Mouse (Mus musculus): ENCODE results near the gene Thbd. TPM values are rescaled to one million over a fixed set of nuclear protein-coding genes. Genes with fewer than 3 reads are reported as not detected.

Thbd gene
- 6.8 and 7.8 TPM in 2 replicates for polyA plus RNA-seq (2016; fragmentation: Nextera tagmentation; extraction: Ambion mirVana)

DNA sequence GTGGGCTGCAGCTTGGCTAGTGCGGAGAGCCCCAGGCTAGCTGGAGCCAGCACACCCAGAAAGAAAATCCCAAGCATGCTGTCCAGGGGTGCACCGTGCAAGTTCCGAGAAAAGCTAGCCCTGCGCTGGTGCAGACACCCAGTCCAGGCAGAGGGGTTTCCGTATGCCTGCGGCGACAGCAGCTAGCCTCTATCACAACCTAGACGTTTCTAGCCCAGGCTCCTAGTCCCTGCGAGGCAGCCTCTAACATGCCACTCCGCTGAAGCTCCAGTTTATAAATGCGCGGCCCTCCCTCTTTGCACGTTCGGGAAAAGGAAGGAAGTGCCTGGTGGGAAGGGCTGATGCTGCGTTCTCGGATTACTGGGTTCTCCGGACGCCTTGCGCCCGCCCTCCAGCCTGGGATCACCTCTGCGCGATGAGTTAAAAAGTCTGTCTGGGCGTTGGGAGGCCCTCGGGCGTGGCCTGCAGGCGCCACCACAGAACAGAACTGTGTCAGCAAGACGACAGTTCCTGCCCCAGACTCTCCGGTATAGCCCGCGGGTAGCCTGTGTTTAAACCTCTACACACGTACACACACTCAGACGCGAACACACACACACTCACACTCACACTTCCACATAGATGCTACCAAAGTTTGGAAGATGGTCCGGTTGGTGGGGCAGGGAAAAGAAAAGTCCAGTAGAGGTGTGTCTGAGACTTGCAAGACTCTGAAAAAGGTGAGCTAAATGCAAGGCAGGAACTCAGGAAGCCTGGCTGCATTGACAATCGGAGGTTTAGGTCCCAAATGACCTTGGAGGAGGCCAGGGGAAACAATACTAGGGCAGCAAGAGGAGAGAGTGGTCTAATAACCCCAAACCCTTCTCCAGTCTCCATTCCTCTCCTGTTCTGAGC, at the start of gene Thbd:
Thbd (minus strand) TSS at position 319 of the 891 bp plus-strand sequence.
- Histone ChIP-seq H3K36me3 (no peaks in the 10 kb centered on the region), H3K4me3 (peak within 1 kb of the TSS; percentile 50), H3K9me3 (no peaks in the 10 kb centered on the region), H3K27me3 (ENCODE audit: insufficient read depth, poor library complexity, severe bottlenecking) (peaks cover 53% of the 10 kb centered on the region), H3K4me1 (replicated peaks) (peaks cover 36% of the 10 kb centered on the region), H3K27ac (peak within 1 kb of the TSS; percentile 62)
- WGBS, result 2% methylated on average over 35 of the region's 35 CpGs
- DNase-seq (ENCODE audit: low spot score), result peak; percentile 64

DNA sequence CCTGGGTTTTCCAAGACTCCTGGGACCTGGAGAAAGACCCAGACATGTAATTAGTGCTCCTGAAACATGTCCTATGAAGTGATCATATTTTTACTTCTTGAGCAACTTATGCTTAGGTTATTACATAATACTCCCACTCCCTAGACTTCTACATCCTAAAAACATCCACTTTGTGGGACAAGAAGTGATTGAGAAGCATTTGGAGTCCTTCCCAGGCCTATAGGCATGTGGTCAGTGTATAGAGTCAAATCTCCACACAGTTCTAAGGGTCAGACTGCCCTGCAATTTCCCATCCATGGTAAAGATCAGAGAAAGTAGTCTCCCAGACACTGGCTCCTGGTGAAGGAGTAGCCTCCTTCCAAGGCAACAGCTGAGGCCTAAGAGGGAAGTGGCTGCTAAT, 47.4 kb upstream of the Thbd start:
- DNase-seq (ENCODE audit: low spot score), result no peak
- Histone ChIP-seq H3K36me3 (no peaks in the 10 kb centered on the region), H3K27me3 (ENCODE audit: insufficient read depth, poor library complexity, severe bottlenecking) (no peaks in the 10 kb centered on the region), H3K9me3 (no peaks in the 10 kb centered on the region), H3K4me1 (replicated peaks) (no peaks in the 10 kb centered on the region), H3K27ac (no peak overlapping the region), H3K4me3 (no peak overlapping the region)

- H3K27me3 ChIP-seq (ENCODE audit: insufficient read depth, poor library complexity, severe bottlenecking), result no peaks in the 10 kb centered on the region
- WGBS, result 81% methylated on average over 4 of the region's 4 CpGs
- H3K4me1 ChIP-seq (replicated peaks), result no peaks in the 10 kb centered on the region
- no peak overlapping the region for H3K27ac ChIP-seq
- H3K9me3 ChIP-seq, result no peaks in the 10 kb centered on the region
- no peak overlapping the region for H3K4me3 ChIP-seq
- no peaks in the 10 kb centered on the region for H3K36me3 ChIP-seq
- DNase-seq (ENCODE audit: low spot score), result no peak
Observed at GRCm38 (mm10) chr2:148454014-148454542, 46.1 kb upstream of the Thbd start.

GRCm38 (mm10) chr2:148453061-148453460, 45.1 kb upstream of the Thbd start:
- Histone ChIP-seq H3K4me3 (no peak overlapping the region), H3K9me3 (no peaks in the 10 kb centered on the region), H3K27ac (no peak overlapping the region), H3K36me3 (no peaks in the 10 kb centered on the region), H3K27me3 (ENCODE audit: insufficient read depth, poor library complexity, severe bottlenecking) (no peaks in the 10 kb centered on the region), H3K4me1 (replicated peaks) (no peaks in the 10 kb centered on the region)
- DNase-seq (ENCODE audit: low spot score), result no peak
- 92% methylated on average over 3 of the region's 3 CpGs for WGBS

DNA sequence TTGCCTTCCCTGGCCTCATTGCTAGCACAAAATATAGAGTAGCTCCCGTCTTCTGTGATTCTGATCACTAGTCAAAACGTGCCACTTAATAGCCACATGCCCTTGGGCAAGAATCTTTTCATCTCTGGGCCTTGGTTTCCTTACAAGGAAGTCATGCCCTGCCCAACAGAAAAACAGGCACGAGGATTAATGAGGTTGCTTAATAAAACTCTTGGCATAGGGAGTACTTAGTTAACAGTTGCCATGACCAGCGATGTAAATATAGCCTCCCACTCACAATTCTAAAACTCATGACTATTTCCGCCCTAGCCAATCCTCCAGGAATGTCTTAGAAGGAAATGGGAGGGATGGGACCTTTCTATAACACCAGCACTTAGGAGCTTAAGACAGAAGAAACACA, 43.5 kb upstream of the Thbd start:
- H3K4me1 ChIP-seq (replicated peaks), result peaks cover 3% of the 10 kb centered on the region; the same call in 1 of the 2 replicates
- no peak for DNase-seq (ENCODE audit: low spot score)
- H3K36me3 ChIP-seq, result no peaks in the 10 kb centered on the region
- no peaks in the 10 kb centered on the region for H3K9me3 ChIP-seq
- H3K4me3 ChIP-seq, result no peak overlapping the region
- no peaks in the 10 kb centered on the region for H3K27me3 ChIP-seq (ENCODE audit: insufficient read depth, poor library complexity, severe bottlenecking)
- H3K27ac ChIP-seq, result no peak overlapping the region
- 83% methylated on average over 5 of the region's 5 CpGs for WGBS

GRCm38 (mm10) chr2:148450616-148451015, 42.6 kb upstream of the Thbd start:
- H3K4me1 ChIP-seq (replicated peaks), result peaks cover 7% of the 10 kb centered on the region; the same call in 1 of the 2 replicates
- no peaks in the 10 kb centered on the region for H3K36me3 ChIP-seq
- H3K27me3 ChIP-seq (ENCODE audit: insufficient read depth, poor library complexity, severe bottlenecking), result no peaks in the 10 kb centered on the region
- no peaks in the 10 kb centered on the region for H3K9me3 ChIP-seq
- WGBS, result 84% methylated on average over 5 of the region's 5 CpGs
- no peak overlapping the region for H3K4me3 ChIP-seq
- no peak for DNase-seq (ENCODE audit: low spot score)
- no peak overlapping the region for H3K27ac ChIP-seq

DNA sequence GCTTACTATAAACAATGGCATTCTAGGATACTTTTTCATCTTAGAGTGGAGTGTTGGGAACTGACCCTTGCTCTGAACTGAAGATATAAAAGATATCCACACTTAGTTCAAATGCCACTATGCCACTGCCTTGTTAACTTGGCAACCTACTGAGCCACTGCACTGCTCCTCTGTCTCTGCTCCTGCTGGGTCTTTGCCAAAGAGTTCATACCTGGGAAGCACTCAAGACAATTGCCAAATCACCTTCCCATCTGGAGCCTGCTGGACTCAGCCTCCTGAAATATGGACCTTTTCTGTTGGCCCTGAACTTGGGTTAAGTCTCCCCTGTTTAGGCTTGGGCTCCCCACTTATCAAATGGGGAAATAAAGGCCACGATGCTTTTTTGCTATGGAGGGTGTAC, 41.7 kb upstream of the Thbd start:
- DNase-seq (ENCODE audit: low spot score), result no peak
- Histone ChIP-seq H3K4me3 (no peak overlapping the region), H3K9me3 (no peaks in the 10 kb centered on the region), H3K27me3 (ENCODE audit: insufficient read depth, poor library complexity, severe bottlenecking) (no peaks in the 10 kb centered on the region), H3K27ac (no peak overlapping the region), H3K4me1 (replicated peaks) (peaks cover 7% of the 10 kb centered on the region; the same call in 1 of the 2 replicates), H3K36me3 (no peaks in the 10 kb centered on the region)
- 93% methylated on average over 1 of the region's 1 CpGs for WGBS

- peak; percentile 6 for DNase-seq (ENCODE audit: low spot score)
- H3K4me1 ChIP-seq (replicated peaks), result peaks cover 13% of the 10 kb centered on the region
- H3K36me3 ChIP-seq, result no peaks in the 10 kb centered on the region
- H3K9me3 ChIP-seq, result no peaks in the 10 kb centered on the region
- H3K27me3 ChIP-seq (ENCODE audit: insufficient read depth, poor library complexity, severe bottlenecking), result no peaks in the 10 kb centered on the region
- WGBS, result 74% methylated on average over 3 of the region's 3 CpGs
- H3K27ac ChIP-seq, result no peak overlapping the region
- H3K4me3 ChIP-seq, result no peak overlapping the region
Observed at GRCm38 (mm10) chr2:148446446-148446845, 38.5 kb upstream of the Thbd start.

- peaks cover 13% of the 10 kb centered on the region for H3K4me1 ChIP-seq (replicated peaks)
- no peaks in the 10 kb centered on the region for H3K27me3 ChIP-seq (ENCODE audit: insufficient read depth, poor library complexity, severe bottlenecking)
- no peak overlapping the region for H3K4me3 ChIP-seq
- DNase-seq (ENCODE audit: low spot score), result no peak
- WGBS, result 91% methylated on average over 1 of the region's 1 CpGs
- H3K27ac ChIP-seq, result no peak overlapping the region
- no peaks in the 10 kb centered on the region for H3K36me3 ChIP-seq
- H3K9me3 ChIP-seq, result no peaks in the 10 kb centered on the region
Observed at GRCm38 (mm10) chr2:148445616-148446015, 37.6 kb upstream of the Thbd start.

GRCm38 (mm10) chr2:148444472-148444871, 36.5 kb upstream of the Thbd start:
- no peaks in the 10 kb centered on the region for H3K27me3 ChIP-seq (ENCODE audit: insufficient read depth, poor library complexity, severe bottlenecking)
- DNase-seq (ENCODE audit: low spot score), result no peak
- H3K4me3 ChIP-seq, result no peak overlapping the region
- 75% methylated on average over 1 of the region's 1 CpGs for WGBS
- H3K27ac ChIP-seq, result no peak overlapping the region
- H3K9me3 ChIP-seq, result no peaks in the 10 kb centered on the region
- peaks cover 13% of the 10 kb centered on the region for H3K4me1 ChIP-seq (replicated peaks)
- no peaks in the 10 kb centered on the region for H3K36me3 ChIP-seq

GRCm38 (mm10) chr2:148443249-148443958, 35.4 kb upstream of the Thbd start, which contains the start of gene Cd93:
Gene Cd93 (minus strand): TSS chr2:148443563.
- no peaks in the 10 kb centered on the region for H3K27me3 ChIP-seq (ENCODE audit: insufficient read depth, poor library complexity, severe bottlenecking)
- peak within 1 kb of the TSS; percentile 20 for H3K4me3 ChIP-seq
- peak; percentile 13 for DNase-seq (ENCODE audit: low spot score)
- H3K4me1 ChIP-seq (replicated peaks), result peaks cover 13% of the 10 kb centered on the region
- H3K36me3 ChIP-seq, result no peaks in the 10 kb centered on the region
- 54% methylated on average over 13 of the region's 13 CpGs for WGBS
- peak within 1 kb of the TSS; percentile 57 for H3K27ac ChIP-seq
- no peaks in the 10 kb centered on the region for H3K9me3 ChIP-seq

DNA sequence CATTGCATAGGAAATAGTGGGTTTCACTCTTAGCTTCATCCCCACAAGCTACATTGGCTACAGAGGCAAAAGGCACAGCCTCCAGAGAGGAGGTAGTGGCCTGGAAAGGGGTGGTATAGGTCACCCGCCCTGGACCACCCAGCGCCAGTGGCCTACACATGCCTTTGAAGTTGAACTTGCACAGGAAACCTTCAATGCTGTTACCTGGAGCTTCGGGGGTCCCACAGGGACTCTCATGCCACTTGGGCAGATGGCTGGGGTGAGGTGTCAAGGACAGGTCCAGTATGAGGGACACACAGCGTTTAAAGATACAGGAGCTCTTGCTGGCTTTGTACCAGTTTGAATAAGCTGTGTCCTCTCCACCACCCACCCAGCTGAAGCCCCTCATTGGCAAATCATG, 34.7 kb upstream of the Thbd start:
- DNase-seq (ENCODE audit: low spot score), result no peak
- H3K27me3 ChIP-seq (ENCODE audit: insufficient read depth, poor library complexity, severe bottlenecking), result no peaks in the 10 kb centered on the region
- no peaks in the 10 kb centered on the region for H3K9me3 ChIP-seq
- H3K36me3 ChIP-seq, result no peaks in the 10 kb centered on the region
- peaks cover 13% of the 10 kb centered on the region for H3K4me1 ChIP-seq (replicated peaks)
- H3K4me3 ChIP-seq, result peak overlapping the region; percentile 20
- 89% methylated on average over 4 of the region's 4 CpGs for WGBS
- H3K27ac ChIP-seq, result peak overlapping the region; percentile 57

DNA sequence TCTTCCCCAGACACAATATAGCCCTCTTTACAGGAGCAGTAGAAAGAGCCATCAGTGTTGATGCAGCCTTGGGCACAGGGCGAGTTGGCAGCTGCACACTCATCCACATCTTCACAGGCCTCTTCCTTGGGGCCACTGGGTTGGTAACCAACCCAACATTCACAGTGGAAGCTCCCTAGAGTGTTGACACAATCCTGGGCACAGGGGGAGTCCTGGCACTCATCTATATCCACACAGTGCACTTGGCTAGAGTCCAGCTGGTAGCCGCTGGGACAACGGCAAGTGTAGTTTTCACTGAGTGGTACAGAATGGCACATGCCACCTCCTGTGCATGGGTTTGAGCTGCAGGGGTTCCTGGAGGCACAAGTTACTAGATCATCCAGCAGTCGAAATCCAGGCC, 34.2 kb upstream of the Thbd start:
- DNase-seq (ENCODE audit: low spot score), result no peak

More for the DNA sequence above, 34.2 kb upstream of the Thbd start:
- Histone ChIP-seq H3K4me3 (peak overlapping the region; percentile 20; the same call in 1 of the 2 replicates), H3K27ac (peak overlapping the region; percentile 57; the same call in 1 of the 2 replicates), H3K36me3 (no peaks in the 10 kb centered on the region), H3K4me1 (replicated peaks) (peaks cover 13% of the 10 kb centered on the region), H3K27me3 (ENCODE audit: insufficient read depth, poor library complexity, severe bottlenecking) (no peaks in the 10 kb centered on the region), H3K9me3 (no peaks in the 10 kb centered on the region)
- 90% methylated on average over 4 of the region's 4 CpGs for WGBS
